Mouse (Mus musculus): ENCODE measurements around the gene Ctnnbip1.
A peak's percentile ranks its signal among the peaks of the same experiment; 100 is the strongest.
"Not testable (repeated sequence)": the region's sequence is repeated elsewhere in the genome, so short reads cannot be mapped to it uniquely, and the experiment has no call there.

Ctnnbip1 gene

DNA sequence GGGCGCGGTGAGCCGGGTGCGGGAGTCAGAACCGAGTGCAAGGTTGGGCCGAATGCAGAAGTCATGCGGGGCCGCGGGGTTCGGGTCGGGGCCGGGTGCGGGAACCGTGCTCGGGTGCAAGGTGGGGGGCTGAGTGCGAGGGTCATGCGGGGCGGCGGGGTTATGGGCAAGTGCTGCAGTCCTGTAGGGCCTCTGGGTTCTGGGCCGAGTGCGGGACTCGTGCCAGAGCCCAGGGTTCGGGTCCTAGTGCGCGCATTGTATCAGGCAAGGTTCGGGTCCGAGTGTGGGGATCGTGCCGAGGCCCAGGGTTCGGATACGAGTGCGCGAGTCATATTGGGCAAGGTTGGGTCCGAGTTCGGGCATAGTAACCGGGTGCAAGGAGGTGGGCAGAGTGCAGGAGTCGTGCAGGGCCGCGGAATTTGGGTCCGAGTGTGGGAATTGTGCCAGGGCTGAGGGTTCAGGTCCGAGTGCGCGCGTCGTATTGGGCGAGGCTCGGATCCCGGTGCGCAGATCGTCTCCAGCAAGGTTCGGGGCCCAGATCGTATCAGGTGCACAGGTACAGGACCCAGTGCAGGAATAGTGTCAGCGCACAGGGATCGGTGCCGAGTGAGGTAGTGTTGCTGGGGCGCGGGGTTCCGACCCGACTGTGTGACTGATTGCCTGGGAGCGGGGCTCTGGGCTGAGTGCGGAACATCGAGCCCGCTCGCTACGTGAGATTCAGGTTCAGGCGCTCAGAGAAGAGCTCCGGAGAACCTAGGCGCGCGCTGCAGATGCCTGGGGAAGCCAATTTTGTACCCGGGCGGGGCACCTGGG lies 69.0 kb downstream of the Ctnnbip1 start:
- DNase-seq (ENCODE audit: low read depth), result no peak

DNA sequence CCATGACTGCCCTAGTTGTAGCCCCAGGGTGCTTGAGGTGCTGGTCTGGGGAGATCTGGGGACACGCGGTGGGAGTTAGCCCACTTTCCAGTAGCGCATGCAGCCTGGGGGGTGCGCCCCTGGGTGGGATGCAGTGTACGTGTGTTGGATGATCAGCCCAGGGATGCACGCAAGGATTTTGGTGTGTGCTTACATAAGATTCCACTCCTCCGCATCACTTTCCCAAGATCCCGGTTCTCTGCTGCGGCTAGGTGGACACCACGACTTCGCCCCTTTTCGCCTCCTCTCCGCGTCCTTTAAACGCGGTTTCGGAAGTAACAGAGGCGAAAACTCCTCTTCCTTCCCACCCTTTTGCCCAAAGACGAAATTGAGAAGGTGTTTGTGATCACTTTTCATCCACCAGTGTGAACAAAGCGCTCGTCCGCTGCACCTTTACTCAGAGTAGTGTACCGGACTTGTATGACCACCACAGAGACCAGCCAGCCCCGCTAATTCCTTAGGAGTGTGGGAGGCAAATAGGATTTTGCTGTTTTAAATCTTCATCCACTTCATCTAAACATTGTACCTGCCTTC lies 69.6 kb downstream of the Ctnnbip1 start:
- no peak for DNase-seq (ENCODE audit: low read depth)

DNA sequence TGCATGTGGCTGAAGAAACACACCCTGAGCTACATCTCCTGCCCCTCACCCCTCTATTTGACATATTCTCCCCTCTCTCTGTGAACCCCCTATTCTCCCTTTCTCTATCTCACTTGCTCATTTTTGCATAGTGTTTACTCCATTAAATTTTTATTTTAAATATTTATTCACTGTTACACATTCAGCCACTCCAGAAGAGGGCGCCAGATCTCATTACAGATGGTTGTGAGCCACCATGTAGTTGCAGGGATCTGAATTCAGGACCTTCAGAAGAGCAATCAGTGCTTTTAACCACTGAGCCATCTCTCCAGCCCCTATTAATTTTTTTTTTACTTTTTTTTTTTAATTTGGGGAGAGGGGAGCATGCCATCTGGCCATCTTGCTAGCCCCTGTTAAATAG lies 72.2 kb downstream of the Ctnnbip1 start:
- DNase-seq (ENCODE audit: low read depth), result no peak

DNA sequence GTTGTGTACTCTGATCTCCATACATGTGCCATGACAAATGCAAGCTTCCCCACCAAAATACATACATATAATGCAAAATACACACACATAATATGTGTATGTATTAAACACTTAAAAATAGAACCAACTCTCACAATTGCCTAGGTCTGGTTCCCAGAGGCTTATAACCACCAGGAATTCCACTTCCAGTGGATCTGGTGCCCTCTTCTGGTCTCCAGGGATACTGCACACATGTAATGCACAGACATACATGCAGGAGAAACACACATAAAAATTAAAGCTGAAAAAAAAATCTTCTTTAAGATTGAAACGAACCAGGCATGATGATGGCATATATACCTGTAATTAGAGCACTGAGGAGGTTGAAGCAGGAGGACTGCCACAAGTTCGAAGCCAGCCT lies 73.5 kb downstream of the Ctnnbip1 start:
- DNase-seq (ENCODE audit: low read depth), result no peak

DNA sequence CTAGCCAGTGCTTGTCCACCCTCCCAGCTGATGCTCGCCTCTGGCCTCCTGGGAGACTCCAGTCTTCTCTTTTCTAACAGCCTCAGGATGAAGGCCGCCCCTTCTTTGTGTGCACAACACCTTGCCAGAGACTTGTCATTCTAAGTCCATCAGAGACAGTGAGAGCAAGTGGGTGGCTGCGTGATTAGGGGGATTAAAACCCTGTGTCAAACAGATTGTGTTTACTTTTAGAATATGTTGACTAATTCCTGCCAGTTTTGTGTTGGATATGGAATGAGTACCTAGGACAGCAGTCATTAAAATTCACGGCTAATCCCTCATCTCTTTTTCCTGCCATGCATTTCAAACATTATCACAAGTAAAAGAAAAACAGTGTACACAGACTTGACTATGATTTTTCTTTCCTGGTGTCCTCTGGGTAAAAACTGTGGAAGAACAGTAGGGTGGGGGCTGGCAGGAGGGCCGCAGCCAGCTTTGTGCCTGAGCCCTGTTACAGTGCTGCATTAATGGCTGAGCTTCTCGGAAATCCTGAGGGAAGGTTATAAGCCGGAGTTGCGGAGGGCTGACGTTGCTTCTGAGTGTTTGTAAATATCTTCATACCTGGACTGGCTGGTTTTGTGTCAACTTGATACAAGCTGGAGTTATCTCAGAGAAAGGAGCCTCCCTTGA lies 77.0 kb downstream of the Ctnnbip1 start:
- no peak for DNase-seq (ENCODE audit: low read depth)

DNA sequence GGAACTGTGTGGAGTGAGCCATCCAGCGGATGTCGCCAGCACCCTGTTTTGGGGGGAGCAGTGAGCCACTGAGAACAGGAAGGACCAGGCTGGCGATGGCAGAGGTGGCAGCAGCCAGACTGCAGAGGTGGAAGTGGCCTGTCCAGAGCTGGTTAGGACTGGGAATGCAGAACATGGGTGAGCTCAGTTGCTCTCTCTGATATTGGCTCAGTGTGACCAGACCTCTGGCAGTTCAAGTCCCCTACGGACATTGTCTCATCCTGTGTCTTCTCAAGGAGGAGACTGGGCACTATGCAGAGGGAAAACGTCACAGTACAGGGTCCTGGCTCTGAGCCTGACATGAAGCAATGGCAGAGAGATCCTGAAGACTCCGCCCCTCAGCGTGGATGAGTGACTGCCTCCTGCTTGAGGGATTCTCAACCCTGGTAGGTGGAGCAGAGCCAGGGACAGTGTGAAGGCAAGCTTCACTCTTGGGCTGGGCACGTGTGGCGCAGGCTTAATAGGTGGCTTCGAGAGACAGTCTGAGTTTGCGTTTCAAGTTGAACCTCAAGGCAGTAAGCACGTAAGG lies 79.7 kb downstream of the Ctnnbip1 start:
- DNase-seq (ENCODE audit: low read depth), result peak; percentile 25

DNA sequence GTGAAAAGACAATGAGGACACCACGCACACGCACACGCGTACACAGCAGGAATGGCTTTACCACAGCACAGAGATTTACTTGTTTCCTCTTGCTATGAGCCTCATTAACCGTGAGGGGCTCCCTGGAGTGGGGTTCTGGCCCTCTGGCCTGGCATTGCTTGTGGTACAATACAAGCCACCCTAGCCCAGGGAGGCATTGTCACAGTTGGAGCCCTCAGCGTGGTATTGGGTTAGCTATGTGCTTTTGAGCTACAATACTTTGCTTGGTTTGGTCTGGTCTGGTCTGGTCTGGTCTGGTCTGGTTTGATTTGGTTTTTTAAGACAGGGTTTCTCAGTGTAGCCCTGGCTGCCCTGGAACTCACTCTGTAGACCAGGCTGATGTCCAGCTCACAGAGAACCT lies 81.5 kb downstream of the Ctnnbip1 start:
- DNase-seq (ENCODE audit: low read depth), result no peak

DNA sequence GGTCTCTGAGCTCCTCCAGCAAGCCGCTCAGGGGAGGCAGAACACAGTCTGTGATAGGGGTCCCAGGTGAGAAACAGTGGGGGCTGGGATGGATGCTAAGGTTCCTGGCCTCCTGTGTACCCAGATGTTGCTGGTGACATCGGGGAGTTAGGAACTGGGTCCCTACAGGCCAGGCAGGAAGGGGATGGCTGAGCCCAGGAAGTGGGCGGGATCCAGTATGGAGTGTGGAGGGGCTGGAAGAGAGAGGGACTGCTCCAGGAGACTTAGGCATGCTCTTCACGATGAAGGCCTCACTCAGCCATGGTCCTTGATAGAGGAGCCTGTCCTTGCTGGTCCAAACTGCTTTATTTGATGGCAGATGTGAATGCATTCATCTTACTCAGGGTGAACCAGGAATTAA lies 82.1 kb downstream of the Ctnnbip1 start:
- DNase-seq (ENCODE audit: low read depth), result no peak

DNA sequence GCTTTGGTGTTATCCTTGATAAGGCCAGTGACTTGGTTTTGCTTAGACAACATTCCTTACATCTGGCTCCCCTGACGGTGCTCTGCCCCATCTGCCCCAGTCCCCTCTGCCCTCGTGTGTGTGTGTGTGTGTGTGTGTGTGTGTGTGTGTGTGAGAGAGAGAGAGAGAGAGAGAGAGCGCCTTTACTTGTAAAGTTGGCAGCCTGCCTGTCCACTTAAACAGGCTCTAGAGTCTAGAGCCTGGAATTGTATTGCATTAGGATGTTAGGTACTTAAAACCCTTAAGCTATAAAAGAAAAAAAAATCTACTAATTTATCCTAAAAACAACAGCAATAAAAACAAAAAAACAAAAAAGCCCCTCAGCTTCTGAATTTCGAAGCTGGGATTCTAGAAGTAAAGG lies 83.4 kb downstream of the Ctnnbip1 start:
- DNase-seq (ENCODE audit: low read depth), result no peak

DNA sequence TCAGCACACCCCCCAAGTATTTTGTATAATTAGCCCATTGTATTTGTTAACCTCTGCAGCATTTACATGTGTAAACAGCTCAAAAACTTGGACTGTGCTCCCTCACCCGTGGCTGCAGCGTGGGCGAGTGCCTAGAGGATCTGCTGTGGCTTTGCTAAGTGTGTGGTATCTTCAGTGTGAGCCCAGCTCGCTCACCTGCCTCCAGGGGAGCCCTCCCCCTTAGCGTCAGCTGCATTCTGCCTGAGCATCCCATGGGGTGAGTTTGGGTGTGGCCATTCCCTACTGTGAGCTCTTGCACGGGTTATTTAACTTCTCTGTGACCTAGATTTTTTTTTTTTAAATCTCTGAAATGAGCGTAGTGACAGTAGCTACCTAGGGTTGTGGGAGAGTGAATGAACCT lies 84.2 kb downstream of the Ctnnbip1 start:
- no peak for DNase-seq (ENCODE audit: low read depth)

DNA sequence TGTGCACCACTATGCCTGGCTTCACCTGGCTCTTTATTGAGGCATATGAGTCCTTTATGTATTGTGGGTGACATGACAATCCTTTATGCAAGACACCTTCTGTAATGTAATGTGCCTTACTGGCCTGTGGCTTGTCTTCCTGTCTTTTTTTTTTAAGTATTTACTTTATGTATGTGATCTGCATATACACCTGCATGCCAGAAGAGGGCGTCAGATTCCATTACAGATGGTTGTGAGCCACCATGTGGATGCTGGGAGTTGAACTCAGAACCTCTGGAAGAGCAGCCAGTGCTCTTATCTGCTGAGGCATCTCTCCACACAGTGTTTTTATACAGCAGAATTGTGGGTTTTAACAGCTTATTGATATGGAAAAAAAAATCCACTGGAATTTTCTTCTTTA lies 85.8 kb downstream of the Ctnnbip1 start:
- DNase-seq (ENCODE audit: low read depth), result no peak

DNA sequence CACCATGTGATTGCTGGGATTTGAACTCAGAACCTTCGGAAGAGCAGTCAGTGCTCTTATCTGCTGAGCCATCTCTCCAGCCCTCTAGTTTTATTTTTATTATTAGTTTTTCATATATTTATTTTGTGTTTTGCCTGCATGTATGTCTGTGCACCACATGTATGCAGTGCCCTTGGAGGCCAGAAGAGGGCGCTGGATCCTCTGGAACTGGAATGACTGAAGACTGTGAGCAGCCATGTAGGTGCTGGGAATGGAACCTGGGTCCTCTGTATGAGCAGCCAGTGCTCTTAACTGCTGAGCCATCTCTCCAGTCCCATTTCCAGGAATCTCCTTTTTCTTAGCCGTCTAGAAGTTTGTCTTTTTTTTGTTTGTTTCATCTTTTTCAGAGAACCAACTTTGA lies 86.5 kb downstream of the Ctnnbip1 start:
- no peak for DNase-seq (ENCODE audit: low read depth)

DNA sequence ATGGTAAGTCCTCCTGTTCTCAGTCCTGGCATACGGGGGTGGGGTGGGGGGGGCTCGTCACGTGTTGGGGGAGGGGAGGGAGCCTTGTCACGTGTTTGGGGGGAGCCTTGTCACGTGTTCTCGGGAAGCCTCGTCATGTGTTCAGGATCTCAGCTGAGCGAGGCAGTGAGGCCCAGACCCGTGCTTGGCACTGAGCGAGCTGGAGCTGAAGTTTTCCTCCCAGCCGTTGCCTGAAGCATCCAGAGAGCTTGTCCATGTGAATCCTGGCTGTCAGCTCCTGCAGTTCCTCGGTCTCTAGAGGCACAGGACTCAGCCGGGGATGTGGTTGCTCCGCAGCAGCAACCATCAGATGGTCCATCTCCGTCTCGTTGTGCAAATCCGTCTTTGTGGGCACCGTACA lies 88.0 kb downstream of the Ctnnbip1 start:
- no peak for DNase-seq (ENCODE audit: low read depth)

DNA sequence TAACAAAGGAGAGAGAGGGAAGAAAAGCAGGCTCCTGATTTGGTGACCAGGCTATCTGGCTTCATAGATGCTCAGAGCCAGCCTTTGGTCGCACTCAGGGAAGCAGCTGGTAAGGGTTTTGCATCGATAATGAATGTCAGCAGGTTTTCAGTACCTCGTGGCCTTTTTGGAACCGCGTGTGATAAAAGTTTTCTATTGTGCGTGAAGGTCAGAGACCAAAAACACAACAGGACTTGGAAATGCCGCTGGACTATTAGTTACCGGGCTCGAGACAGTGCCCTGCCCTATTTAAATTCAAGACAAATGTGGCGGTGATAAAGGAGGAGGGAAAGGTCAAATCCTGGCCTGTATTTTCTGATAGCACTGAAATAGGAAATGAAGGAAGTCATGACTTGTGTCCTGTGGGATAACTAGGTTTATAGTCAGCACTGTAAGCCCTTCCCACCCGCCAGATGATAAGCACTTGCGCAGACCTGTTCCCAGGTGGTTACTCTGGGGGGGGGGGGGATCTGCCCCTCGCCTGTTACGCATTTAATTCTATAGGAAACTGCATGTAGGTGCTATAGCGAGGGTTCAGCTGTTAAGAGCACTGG lies 88.8 kb downstream of the Ctnnbip1 start:
- peak; percentile 80 for DNase-seq (ENCODE audit: low read depth)

DNA sequence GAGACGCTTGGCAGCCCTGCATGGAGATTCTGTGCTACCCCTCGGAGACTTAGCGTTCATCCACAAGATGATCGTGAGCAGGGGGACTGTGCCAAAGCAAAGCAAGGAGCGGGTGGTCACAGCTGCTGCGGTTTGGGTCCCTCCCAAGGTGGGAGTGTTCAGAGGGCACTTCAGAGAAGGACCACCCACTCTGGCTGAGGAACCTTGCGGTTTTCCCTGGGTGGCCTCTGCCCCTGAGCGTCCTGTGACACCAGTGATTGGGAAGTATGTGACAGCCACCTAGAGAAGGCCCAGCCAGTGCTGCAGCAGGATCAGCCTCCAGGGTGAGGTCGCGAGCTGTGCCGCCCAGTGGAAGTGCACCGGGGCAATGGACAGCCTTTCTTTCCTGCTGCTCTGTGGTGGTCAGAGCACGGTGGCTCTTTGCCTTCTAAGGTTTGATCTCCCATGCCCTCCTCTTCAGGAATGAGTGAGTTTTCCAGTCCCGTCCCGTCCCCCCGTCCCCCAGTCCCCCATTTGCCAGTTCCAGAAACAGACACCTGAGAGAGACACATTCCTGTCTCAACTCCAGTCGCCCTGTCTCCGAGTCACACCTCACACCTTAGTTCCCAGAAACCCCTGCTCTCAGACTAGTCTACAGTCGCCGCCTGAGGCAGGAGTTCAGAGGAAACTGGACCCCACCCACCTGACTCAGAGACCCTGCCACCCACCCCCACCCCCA lies 89.7 kb downstream of the Ctnnbip1 start:
- peak; percentile 78 for DNase-seq (ENCODE audit: low read depth)

DNA sequence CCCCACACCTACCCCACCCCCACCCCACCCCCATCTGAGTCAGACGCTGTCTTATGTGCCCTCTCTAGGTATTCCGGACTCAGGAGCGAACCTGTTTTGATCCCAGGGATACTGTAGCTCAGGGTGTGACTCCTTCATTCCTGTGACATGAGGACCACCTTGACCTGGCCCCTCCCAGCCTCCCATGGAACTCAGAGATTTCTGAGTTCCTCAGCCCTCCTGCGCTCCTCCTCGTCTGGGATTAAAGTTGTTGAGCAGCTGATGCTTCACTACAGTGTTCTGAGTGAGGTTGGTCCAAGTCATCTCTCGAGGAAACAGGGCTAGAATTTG lies 90.2 kb downstream of the Ctnnbip1 start:
- no peak for DNase-seq (ENCODE audit: low read depth)

DNA sequence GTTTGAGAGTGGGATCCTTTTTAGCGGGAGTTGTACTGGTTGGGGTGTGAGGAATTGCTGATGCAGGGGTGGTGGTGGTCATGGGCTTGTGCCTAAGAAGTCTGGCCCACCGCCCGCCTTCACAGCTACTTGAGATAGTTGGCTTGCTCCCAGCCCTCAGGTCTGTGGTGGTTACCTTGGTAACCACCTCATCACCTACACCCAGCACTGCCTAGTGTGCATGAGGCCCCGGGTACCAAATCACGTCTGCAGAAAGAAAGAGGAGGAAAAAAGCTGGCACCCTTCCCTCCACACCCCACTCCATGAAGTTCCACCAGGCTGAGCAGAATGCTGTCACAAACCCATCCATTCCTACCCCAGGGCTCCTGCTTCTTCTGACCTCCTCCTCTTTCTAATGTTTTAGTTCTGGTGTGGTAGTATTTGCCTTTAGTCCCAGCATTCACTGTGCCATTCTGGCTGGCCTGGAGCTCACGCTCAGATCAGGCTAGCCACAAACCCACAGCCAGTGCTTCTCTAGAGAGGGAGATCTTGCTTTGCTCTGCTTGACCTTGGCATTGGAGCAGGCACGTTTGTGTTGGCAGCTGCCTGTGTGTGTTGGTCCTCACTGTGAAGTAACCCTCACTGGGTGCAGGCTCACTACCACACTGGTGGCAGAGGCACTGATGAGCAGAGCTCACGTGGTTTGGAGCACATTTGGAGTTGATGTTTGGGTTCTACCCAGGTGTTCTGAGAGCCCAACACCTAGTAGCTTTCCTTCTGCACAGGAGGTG lies 91.4 kb downstream of the Ctnnbip1 start:
- no peak for DNase-seq (ENCODE audit: low read depth)

DNA sequence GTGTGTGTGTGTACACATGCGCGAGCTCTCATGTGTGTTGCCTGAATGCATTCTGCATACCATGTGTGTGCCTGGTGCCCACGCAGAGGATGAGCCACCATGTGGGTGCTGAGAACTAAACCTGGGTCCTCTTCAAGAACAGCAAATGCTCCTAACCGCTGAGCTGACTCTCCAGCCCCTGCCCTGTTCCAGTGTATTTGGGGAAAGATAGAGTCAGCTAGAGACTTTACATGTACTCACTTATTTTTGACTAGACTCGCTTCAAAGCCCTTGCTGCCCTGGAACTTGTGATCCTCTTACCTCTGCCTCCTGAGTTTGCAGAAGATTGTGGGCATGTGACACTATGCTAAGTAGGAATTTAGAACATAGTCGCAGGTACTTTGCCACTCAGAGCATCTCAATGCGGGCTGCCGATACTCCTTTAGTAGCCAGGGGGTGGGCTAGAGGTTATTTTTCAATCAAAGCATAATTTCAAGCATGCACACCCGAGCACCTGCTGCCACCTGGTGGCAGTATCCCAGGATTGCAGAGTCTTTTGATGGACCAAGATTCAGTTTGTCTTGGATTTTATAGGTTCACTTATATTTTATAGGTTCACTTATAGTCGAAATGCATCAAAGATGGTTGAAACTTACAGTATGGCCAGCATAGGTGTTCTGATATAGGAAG lies 93.5 kb downstream of the Ctnnbip1 start:
- DNase-seq (ENCODE audit: low read depth), result peak; percentile 60

DNA sequence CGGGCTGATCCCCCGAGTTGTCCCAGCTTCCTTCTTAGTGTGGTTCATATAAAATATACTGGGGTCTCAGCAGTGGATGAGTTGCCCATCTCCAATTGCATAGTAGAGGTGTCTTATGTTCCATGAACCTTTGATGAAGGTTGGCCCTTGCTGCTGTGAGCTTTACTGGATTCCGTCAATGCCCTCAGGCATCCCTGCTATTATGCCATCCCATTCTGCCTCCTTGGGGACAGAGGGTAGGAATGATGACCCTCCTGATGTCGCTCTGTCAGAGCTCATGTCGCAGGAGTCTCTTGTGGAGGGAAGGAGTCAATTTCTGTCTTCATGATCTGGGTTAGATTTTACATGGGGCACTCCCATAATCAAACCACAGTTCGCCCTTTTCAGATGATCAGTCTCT lies 95.5 kb downstream of the Ctnnbip1 start:
- DNase-seq (ENCODE audit: low read depth), result not testable (repeated sequence)

DNA sequence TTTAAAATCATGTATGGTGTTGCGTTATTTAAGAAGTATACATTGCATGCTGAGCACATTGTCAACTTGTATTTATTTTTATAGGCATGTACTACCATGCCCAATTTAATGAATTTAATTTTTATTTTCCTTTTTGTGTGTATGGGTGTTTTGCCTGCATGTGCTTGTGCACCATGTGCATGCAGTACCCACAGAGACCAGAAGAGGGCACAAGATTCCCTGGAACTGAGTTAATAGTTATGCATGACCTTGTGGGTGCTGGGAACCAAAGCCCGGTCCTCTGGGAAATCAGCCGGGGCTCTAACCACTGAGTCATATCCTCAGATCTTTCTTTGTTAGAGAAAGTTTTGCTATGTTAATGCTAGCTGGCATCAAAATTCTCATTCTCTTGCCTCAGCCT lies 96.8 kb downstream of the Ctnnbip1 start:
- no peak for DNase-seq (ENCODE audit: low read depth)
